Mouse (Mus musculus) small intestine, adult 2 months (tissue): ENCODE results near the gene Rmi2.

Experiments
- CTCF ChIP-seq: fragments of 200-500 bp; IDR thresholded peaks from 2 replicates; pipeline ENCODE4 v1.5.1; 2012; ENCODE audit warnings: low read depth, mild to moderate bottlenecking, control low read depth, inconsistent platforms, low read length, moderate library complexity, mixed read lengths; ENCODE audit not compliant: insufficient replicate concordance, insufficient read length; ENCODE audit errors: extremely low read depth
- POLR2A ChIP-seq: fragments of 200-500 bp; IDR thresholded peaks from 2 replicates; pipeline ENCODE4 v1.6.1; 2012; ENCODE audit warnings: low read depth, mild to moderate bottlenecking, control low read depth, inconsistent platforms, low read length, moderate library complexity

- TF ChIP-seq CTCF (no peak), POLR2A (no peak)
These were observed 30.7 kb downstream of the Rmi2 start for GRCm38 (mm10) chr16:10865592-10865987.
